Mouse (Mus musculus) heart, embryonic 16.5 days (tissue): ENCODE results near the gene Itpr1. TPM values are rescaled to one million over a fixed set of nuclear protein-coding genes. Genes with fewer than 3 reads are reported as not detected.

Source experiments
- ATAC-seq: fragments of 200-750 bp; cut with Nextera tagmentation; replicated peaks from 2 replicates; pipeline ENCODE4 v1.8.0; 2017; ENCODE audit warnings: moderate number of reproducible peaks; ENCODE audit not compliant: insufficient read depth, low FRiP score; ENCODE audit errors: extremely low read depth
- H3K27ac ChIP-seq: fragments of 300-500 bp; sonication (generic); 2 replicates; pipeline ENCODE4 v1.5.1; 2014; ENCODE audit warnings: mild to moderate bottlenecking, low read length, control low read depth, moderate library complexity
- H3K27me3 ChIP-seq: fragments of 300-500 bp; sonication (generic); 2 replicates; pipeline ENCODE4 v1.6.1; 2014; ENCODE audit warnings: low read length, mixed read lengths; ENCODE audit not compliant: control insufficient read depth, insufficient read depth
- H3K36me3 ChIP-seq: fragments of 300-500 bp; sonication (generic); 2 replicates; pipeline ENCODE4 v1.6.1; 2014; ENCODE audit not compliant: control insufficient read depth, insufficient read depth
- H3K4me1 ChIP-seq: fragments of 300-500 bp; sonication (generic); 2 replicates; pipeline ENCODE4 v1.6.1; 2014; ENCODE audit warnings: low read length, mixed read lengths; ENCODE audit not compliant: control insufficient read depth, insufficient read depth
- H3K4me2 ChIP-seq: fragments of 300-500 bp; sonication (generic); 2 replicates; pipeline ENCODE4 v1.6.1; 2014; ENCODE audit warnings: low read depth, mild to moderate bottlenecking, control low read depth, low read length
- H3K4me3 ChIP-seq: fragments of 300-500 bp; sonication (generic); 2 replicates; pipeline ENCODE4 v1.5.1; 2014; ENCODE audit warnings: mild to moderate bottlenecking, control low read depth, low read length
- H3K9ac ChIP-seq: fragments of 300-500 bp; sonication (generic); 2 replicates; pipeline ENCODE4 v1.6.1; 2014; ENCODE audit warnings: low read length, control low read depth
- H3K9me3 ChIP-seq: fragments of 300-500 bp; sonication (generic); replicated peaks from 2 replicates; pipeline ENCODE4 v1.6.1; 2016; ENCODE audit warnings: low read length; ENCODE audit not compliant: control insufficient read depth
- WGBS: fragments of 180-500 bp; shearing (Covaris S2); extraction: QIAGEN DNeasy Blood & Tissue Kit; methylation state at CpG from one replicate; pipeline ENCODE4 v1.1.7; 2014; 5-methylcytosine and 5-hydroxymethylcytosine counted together
- polyA plus RNA-seq: library from polyadenylated mRNA; unstranded; fragments of >200 nt; fragmentation: Nextera tagmentation; extraction: Ambion mirVana; gene quantifications from 2 replicates; pipeline ENCODE4 v1.2.1, GENCODE M21; 2015

The Itpr1 gene
- polyA plus RNA-seq, 1 experiment from 2014 or later = 10.8 TPM

DNA sequence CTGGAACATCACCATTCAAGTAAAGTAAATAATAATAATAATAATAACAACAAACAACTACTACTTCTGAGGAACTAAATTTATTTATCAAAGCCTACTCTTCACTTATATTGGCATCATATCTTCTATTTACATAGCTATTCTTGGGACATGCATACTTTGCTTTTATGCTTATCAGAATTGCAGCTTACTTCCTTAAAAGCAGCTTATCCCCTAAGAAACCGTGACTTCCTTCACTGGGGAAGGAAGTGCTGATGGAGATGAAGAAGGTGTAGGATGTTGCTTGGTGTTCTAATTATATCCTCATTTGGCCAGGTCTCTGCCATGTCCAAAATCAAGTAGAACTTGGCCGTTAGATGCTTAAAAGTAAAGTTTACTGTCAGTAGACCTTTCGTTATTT lies 215.5 kb downstream of the Itpr1 start:
- no peaks in the 10 kb centered on the region for H3K27me3 ChIP-seq
- ATAC-seq = no peak
- no peaks in the 10 kb centered on the region for H3K9me3 ChIP-seq
- no peak overlapping the region for H3K9ac ChIP-seq
- H3K36me3 ChIP-seq = peaks cover 3% of the 10 kb centered on the region; the same call in 1 of the 2 replicates
- no peak overlapping the region for H3K4me3 ChIP-seq
- H3K4me2 ChIP-seq = no peak overlapping the region
- 74% methylated on average over 3 of the region's 3 CpGs for WGBS
- peaks cover 9% of the 10 kb centered on the region for H3K4me1 ChIP-seq
- H3K27ac ChIP-seq = no peak overlapping the region

GRCm38 (mm10) chr6:108429950-108430349 lies 217.1 kb downstream of the Itpr1 start:
- Histone ChIP-seq H3K4me1 (peaks cover 9% of the 10 kb centered on the region), H3K27ac (no peak overlapping the region), H3K9me3 (no peaks in the 10 kb centered on the region), H3K27me3 (no peaks in the 10 kb centered on the region), H3K9ac (no peak overlapping the region), H3K4me2 (no peak overlapping the region), H3K4me3 (no peak overlapping the region), H3K36me3 (peaks cover 3% of the 10 kb centered on the region)
- 86% methylated on average over 8 of the region's 8 CpGs for WGBS
- no peak for ATAC-seq

DNA sequence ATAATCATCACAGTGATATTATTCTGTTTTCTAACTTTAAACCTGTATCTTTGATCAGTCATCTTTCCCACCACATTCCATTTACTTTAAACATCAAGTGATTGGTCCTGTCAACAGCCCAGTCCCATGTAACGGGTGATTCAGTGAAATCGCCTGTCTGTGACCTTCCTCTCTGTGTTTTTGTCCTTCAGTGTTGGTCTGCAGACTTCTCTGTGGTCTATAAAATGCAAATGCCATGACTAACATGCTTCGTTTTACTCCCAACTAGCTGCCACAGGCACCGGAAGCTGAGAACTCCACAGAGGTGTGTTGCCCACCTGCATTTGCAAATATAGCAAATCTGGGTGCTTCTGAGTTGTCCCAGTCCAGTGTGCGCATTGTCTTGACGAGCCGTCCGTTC lies 218.3 kb downstream of the Itpr1 start:
- Histone ChIP-seq H3K4me3 (no peak overlapping the region), H3K9ac (no peak overlapping the region), H3K27me3 (no peaks in the 10 kb centered on the region), H3K9me3 (no peaks in the 10 kb centered on the region), H3K27ac (no peak overlapping the region), H3K4me1 (peaks cover 15% of the 10 kb centered on the region), H3K4me2 (no peak overlapping the region), H3K36me3 (peaks cover 3% of the 10 kb centered on the region)
- 68% methylated on average over 8 of the region's 8 CpGs for WGBS
- ATAC-seq = no peak

DNA sequence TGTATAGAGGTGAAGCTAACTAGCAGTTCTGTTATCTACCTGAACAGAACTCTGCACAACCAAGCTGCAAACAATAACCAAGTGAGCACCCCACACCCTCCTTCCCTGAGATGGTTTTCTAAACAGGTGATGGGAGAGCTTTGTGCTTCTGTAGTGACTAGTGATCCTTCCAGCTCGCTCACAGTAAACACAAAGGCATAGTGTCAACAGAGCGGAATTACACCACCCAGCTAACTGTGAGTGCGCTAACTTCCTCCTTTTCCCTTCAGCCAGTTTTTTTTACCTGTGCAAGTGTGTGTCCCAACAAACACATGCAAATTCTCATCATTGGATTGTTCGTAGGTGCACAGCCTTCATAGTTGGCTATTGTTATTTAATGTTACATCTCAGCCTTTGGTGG lies 219.9 kb downstream of the Itpr1 start:
- Histone ChIP-seq H3K9ac (no peak overlapping the region), H3K27ac (no peak overlapping the region), H3K9me3 (no peaks in the 10 kb centered on the region), H3K4me2 (no peak overlapping the region), H3K27me3 (no peaks in the 10 kb centered on the region), H3K4me1 (peaks cover 19% of the 10 kb centered on the region), H3K36me3 (peaks cover 3% of the 10 kb centered on the region), H3K4me3 (no peak overlapping the region)
- 87% methylated on average over 4 of the region's 4 CpGs for WGBS
- no peak for ATAC-seq

DNA sequence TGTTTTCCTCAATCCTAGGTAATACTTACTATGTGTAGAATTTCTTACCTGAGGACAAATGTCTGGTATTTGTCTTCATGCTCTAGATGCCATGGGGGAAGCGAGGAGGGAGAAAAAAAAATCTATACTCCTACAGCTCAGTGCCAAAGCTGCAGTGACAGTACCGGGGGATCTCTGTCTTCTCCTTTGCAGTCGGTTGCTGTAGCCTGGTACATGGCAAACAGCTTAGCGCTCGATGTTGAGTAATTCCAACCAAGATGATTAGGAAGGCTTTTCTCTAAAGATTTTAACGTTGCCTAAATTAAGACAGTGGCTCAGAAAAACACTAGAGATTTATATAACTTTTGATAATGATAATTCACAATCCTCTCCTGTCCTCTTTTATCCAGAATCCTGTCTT lies 221.9 kb downstream of the Itpr1 start:
- no peak for ATAC-seq
- Histone ChIP-seq H3K4me2 (no peak overlapping the region), H3K27me3 (no peaks in the 10 kb centered on the region), H3K4me3 (no peak overlapping the region), H3K4me1 (peaks cover 19% of the 10 kb centered on the region), H3K9me3 (no peaks in the 10 kb centered on the region), H3K27ac (no peak overlapping the region), H3K36me3 (peaks cover 10% of the 10 kb centered on the region), H3K9ac (no peak overlapping the region)
- 69% methylated on average over 6 of the region's 6 CpGs for WGBS

GRCm38 (mm10) chr6:108435467-108435866 lies 222.6 kb downstream of the Itpr1 start:
- 46% methylated on average over 6 of the region's 6 CpGs for WGBS
- H3K27me3 ChIP-seq = no peaks in the 10 kb centered on the region
- H3K36me3 ChIP-seq = peaks cover 14% of the 10 kb centered on the region
- peaks cover 19% of the 10 kb centered on the region for H3K4me1 ChIP-seq
- no peak overlapping the region for H3K27ac ChIP-seq
- H3K4me2 ChIP-seq = no peak overlapping the region
- no peaks in the 10 kb centered on the region; the same call in 1 of the 2 replicates for H3K9me3 ChIP-seq
- no peak overlapping the region for H3K4me3 ChIP-seq
- no peak for ATAC-seq
- H3K9ac ChIP-seq = no peak overlapping the region

GRCm38 (mm10) chr6:108436608-108437007 lies 223.7 kb downstream of the Itpr1 start:
- H3K36me3 ChIP-seq = peaks cover 23% of the 10 kb centered on the region
- peak; percentile 72 for ATAC-seq
- H3K9ac ChIP-seq = no peak overlapping the region
- H3K27ac ChIP-seq = no peak overlapping the region
- WGBS = 22% methylated on average over 5 of the region's 5 CpGs
- peaks cover 17% of the 10 kb centered on the region for H3K4me1 ChIP-seq
- no peak overlapping the region for H3K4me2 ChIP-seq
- no peaks in the 10 kb centered on the region for H3K27me3 ChIP-seq
- no peak overlapping the region for H3K4me3 ChIP-seq
- H3K9me3 ChIP-seq = peaks cover 4% of the 10 kb centered on the region; the same call in 1 of the 2 replicates

- Histone ChIP-seq H3K27ac (no peak overlapping the region), H3K9me3 (peaks cover 4% of the 10 kb centered on the region; the same call in 1 of the 2 replicates), H3K36me3 (peaks cover 23% of the 10 kb centered on the region), H3K4me2 (no peak overlapping the region), H3K27me3 (no peaks in the 10 kb centered on the region), H3K9ac (no peak overlapping the region), H3K4me1 (peaks cover 10% of the 10 kb centered on the region), H3K4me3 (no peak overlapping the region)
- 95% methylated on average over 2 of the region's 2 CpGs for WGBS
- ATAC-seq = no peak
These were observed 228.4 kb downstream of the Itpr1 start for GRCm38 (mm10) chr6:108441290-108441689.

- Histone ChIP-seq H3K27me3 (no peaks in the 10 kb centered on the region), H3K9ac (no peak overlapping the region), H3K4me1 (peaks cover 6% of the 10 kb centered on the region), H3K36me3 (peaks cover 23% of the 10 kb centered on the region), H3K9me3 (peaks cover 4% of the 10 kb centered on the region; the same call in 1 of the 2 replicates), H3K4me2 (no peak overlapping the region), H3K4me3 (no peak overlapping the region), H3K27ac (no peak overlapping the region)
- 82% methylated on average over 3 of the region's 3 CpGs for WGBS
- no peak for ATAC-seq
These were observed 229.4 kb downstream of the Itpr1 start for GRCm38 (mm10) chr6:108442291-108442690.
